Mouse (Mus musculus) C2C12 (cell line): ENCODE measurements around the gene C530008M17Rik. TPM values are rescaled to one million over a fixed set of nuclear protein-coding genes. Genes with fewer than 3 reads are reported as not detected.

Experiments used
- H3K27me3 ChIP-seq: one replicate; pipeline ENCODE4 v1.6.1; 2011; ENCODE audit not compliant: control insufficient read depth, insufficient read depth, insufficient read length
- H3K36me3 ChIP-seq: one replicate; pipeline ENCODE4 v1.6.1; 2011; ENCODE audit not compliant: control insufficient read depth, insufficient read depth
- H3K4me3 ChIP-seq: one replicate; pipeline ENCODE4 v1.5.1; 2011; ENCODE audit warnings: mild to moderate bottlenecking, control low read depth; ENCODE audit not compliant: poor library complexity, insufficient read depth, severe bottlenecking
- H3K79me2 ChIP-seq: one replicate; pipeline ENCODE4 v1.6.1; 2011; ENCODE audit not compliant: control insufficient read depth, insufficient read depth
- H3K79me3 ChIP-seq: one replicate; pipeline ENCODE4 v1.6.1; 2011; ENCODE audit warnings: low read depth, control low read depth
- H3ac ChIP-seq: one replicate; pipeline ENCODE3; 2011; ENCODE audit warnings: low read depth; ENCODE audit not compliant: control insufficient read depth, insufficient read length
- CEBPB ChIP-seq: IDR thresholded peaks from one replicate; pipeline ENCODE4 v1.6.1; 2011; ENCODE audit warnings: low read depth, mild to moderate bottlenecking, control low read depth, moderate library complexity
- CTCF ChIP-seq: IDR thresholded peaks from one replicate; pipeline ENCODE4 v1.5.1; 2011; ENCODE audit not compliant: control insufficient read depth, insufficient read depth, insufficient read length
- FOSL1 ChIP-seq: IDR thresholded peaks from one replicate; pipeline ENCODE4 v1.8.0; 2011; ENCODE audit warnings: mild to moderate bottlenecking, low read length; ENCODE audit not compliant: poor library complexity, insufficient read depth, severe bottlenecking
- MAX ChIP-seq: IDR thresholded peaks from one replicate; pipeline ENCODE4 v1.6.1; 2011; ENCODE audit warnings: mild to moderate bottlenecking, control low read depth
- MYOD1 ChIP-seq: IDR thresholded peaks from one replicate; pipeline ENCODE4 v1.6.1; 2011; ENCODE audit warnings: low read depth; ENCODE audit not compliant: control insufficient read depth, insufficient read length
- MYOG ChIP-seq: IDR thresholded peaks from one replicate; pipeline ENCODE4 v1.6.1; 2011; ENCODE audit not compliant: control insufficient read depth, insufficient read length; ENCODE audit errors: extremely low read depth
- USF1 ChIP-seq: IDR thresholded peaks from one replicate; pipeline ENCODE4 v1.6.1; 2011; ENCODE audit warnings: low read depth, mild to moderate bottlenecking, control low read depth, moderate library complexity
- polyA plus RNA-seq: library from polyadenylated mRNA; unstranded; fragments of >200 nt; fragmentation: generic; extraction: Trizol; gene quantifications from one replicate; pipeline ENCODE4 v1.2.1, GENCODE M21; 2012; ENCODE audit warnings: missing spikeins

The C530008M17Rik gene
- polyA plus RNA-seq, 1 experiment: 4.6 TPM

DNA sequence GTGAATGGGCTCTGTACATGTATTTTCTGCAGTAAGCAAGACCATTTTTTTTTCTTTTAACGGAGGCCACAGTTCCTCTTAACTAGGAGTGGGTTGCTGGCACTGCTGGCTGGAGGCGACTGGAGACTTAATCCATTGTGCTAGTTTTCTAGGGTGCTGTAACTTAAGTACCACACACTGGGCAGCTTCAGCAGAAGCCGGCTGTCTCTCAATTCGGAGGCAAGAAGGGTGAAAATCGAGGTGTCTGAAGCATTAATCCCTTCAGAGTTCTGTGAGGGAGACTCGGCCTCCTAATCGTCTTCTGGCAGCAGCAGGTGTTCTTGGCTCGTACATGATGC, 126.8 kb downstream of the C530008M17Rik start:
- Histone ChIP-seq H3K36me3 (no peaks in the 10 kb centered on the region), H3K27me3 (no peaks in the 10 kb centered on the region), H3K79me2 (no peaks in the 10 kb centered on the region), H3ac (no peak overlapping the region), H3K79me3 (no peaks in the 10 kb centered on the region), H3K4me3 (no peak overlapping the region)
- TF ChIP-seq CTCF: no peak
- no peak for TF ChIP-seq USF1
- TF ChIP-seq MAX: no peak
- TF ChIP-seq MYOD1: no peak
- TF ChIP-seq CEBPB: no peak
- TF ChIP-seq FOSL1: no peak
- TF ChIP-seq MYOG: no peak

DNA sequence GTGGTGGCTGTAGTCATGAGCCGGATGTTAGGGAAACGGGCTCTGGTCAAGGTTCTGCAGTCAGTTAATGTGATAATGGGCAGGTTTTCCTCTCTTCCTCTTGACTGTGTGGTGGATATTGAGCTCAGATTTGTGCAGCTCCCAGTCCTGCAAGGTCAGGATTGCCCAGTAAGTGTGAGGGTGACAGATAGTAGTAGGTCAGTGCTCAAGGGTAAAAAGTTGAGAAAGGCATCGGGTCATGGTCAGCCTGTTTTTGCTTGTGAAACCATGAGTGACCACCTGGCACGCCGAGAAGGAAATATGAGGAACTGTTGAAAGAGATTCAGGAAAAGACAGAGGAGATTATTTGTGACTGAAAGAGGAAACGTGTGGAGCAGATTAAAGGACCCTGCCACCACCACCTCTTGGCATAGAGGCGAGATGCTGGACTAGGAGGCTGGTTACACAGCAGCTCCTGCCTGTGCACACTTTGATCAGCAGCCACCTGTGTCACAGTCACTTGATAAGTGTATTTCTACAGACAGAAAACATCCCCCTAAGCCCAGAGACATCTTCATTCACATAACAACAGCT, 127.9 kb downstream of the C530008M17Rik start:
- Histone ChIP-seq H3K36me3 (no peaks in the 10 kb centered on the region), H3K79me2 (no peaks in the 10 kb centered on the region), H3K4me3 (no peak overlapping the region), H3ac (no peak overlapping the region), H3K27me3 (no peaks in the 10 kb centered on the region), H3K79me3 (no peaks in the 10 kb centered on the region)
- TF ChIP-seq CEBPB (no peak), USF1 (no peak), MYOG (no peak), MAX (no peak), CTCF (no peak), FOSL1 (no peak), MYOD1 (no peak)

- Histone ChIP-seq H3K79me3 (no peaks in the 10 kb centered on the region), H3K27me3 (no peaks in the 10 kb centered on the region), H3K36me3 (no peaks in the 10 kb centered on the region), H3ac (no peak overlapping the region), H3K79me2 (no peaks in the 10 kb centered on the region), H3K4me3 (no peak overlapping the region)
- no peak for TF ChIP-seq FOSL1
Observed at GRCm38 (mm10) chr5:76785013-76785412, 128.7 kb downstream of the C530008M17Rik start.

DNA sequence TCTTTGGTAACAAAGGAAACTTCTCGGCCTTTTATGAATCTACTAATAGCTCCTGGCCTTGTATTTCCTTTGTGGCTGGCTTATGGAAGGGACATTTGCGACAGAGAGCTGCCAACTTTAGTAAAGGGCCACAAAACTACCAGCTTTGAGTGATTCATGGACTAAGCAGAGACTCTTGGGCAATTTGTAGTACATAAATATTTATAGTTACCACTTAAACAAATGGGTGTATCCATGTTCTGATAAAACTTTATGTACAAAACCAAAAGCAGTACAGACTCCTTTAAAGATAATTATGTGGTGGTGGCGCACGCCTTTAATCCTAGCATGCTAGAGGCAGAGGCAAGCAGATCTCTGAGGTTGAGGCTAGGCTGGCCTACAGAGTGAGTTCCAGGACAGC, 133.6 kb downstream of the C530008M17Rik start:
- Histone ChIP-seq H3K36me3 (no peaks in the 10 kb centered on the region), H3K4me3 (no peak overlapping the region), H3ac (no peak overlapping the region), H3K79me2 (no peaks in the 10 kb centered on the region), H3K79me3 (no peaks in the 10 kb centered on the region), H3K27me3 (no peaks in the 10 kb centered on the region)
- TF ChIP-seq FOSL1 (no peak), USF1 (no peak), MYOD1 (no peak), CTCF (no peak), MAX (no peak), CEBPB (no peak), MYOG (no peak)

- Histone ChIP-seq H3K79me2 (no peaks in the 10 kb centered on the region), H3ac (no peak overlapping the region), H3K4me3 (no peak overlapping the region), H3K79me3 (no peaks in the 10 kb centered on the region), H3K36me3 (no peaks in the 10 kb centered on the region), H3K27me3 (no peaks in the 10 kb centered on the region)
- no peak for TF ChIP-seq CEBPB
- no peak for TF ChIP-seq MAX
- no peak for TF ChIP-seq USF1
- no peak for TF ChIP-seq FOSL1
- no peak for TF ChIP-seq CTCF
- TF ChIP-seq MYOG: no peak
- TF ChIP-seq MYOD1: no peak
Observed at GRCm38 (mm10) chr5:76791280-76791679, 135.0 kb downstream of the C530008M17Rik start.

DNA sequence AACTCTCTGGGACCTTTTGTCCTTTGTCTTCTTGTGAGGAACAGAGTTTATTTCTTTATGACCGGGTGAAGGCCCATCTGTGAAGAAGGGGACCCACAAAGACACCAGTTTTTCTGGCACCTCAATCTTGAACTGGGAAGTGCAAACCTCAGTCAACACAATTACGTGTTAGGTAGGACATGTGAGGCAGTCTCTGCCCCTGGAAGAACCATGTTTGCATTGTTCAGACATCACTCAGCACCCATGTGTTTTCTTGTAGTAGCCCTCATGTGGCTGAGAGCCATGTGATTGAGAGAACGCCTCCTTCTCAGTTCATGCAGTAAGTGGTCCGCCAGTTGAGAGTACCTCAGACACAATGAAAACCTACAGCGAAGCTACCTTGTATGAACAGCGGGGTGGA, 136.4 kb downstream of the C530008M17Rik start:
- no peaks in the 10 kb centered on the region for H3K79me3 ChIP-seq
- no peak overlapping the region for H3K4me3 ChIP-seq
- no peaks in the 10 kb centered on the region for H3K36me3 ChIP-seq
- no peaks in the 10 kb centered on the region for H3K27me3 ChIP-seq
- H3K79me2 ChIP-seq: no peaks in the 10 kb centered on the region
- H3ac ChIP-seq: no peak overlapping the region
- TF ChIP-seq FOSL1 (no peak), MYOD1 (no peak), USF1 (no peak), MYOG (no peak), CTCF (no peak), CEBPB (no peak), MAX (no peak)
